Mouse (Mus musculus) v-Abl transformed pro-B cells (cell line): ENCODE results near the gene H1f0.

Experiments
- in situ Hi-C, 2 experiments: fragments of 400-800 bp; cut with MboI; formaldehyde crosslinking; loops; one replicate each; pipeline ENCODE4 v1.15.1; 2025; ENCODE audit not compliant: unreplicated experiment in 2 of 2

Gene H1f0

DNA sequence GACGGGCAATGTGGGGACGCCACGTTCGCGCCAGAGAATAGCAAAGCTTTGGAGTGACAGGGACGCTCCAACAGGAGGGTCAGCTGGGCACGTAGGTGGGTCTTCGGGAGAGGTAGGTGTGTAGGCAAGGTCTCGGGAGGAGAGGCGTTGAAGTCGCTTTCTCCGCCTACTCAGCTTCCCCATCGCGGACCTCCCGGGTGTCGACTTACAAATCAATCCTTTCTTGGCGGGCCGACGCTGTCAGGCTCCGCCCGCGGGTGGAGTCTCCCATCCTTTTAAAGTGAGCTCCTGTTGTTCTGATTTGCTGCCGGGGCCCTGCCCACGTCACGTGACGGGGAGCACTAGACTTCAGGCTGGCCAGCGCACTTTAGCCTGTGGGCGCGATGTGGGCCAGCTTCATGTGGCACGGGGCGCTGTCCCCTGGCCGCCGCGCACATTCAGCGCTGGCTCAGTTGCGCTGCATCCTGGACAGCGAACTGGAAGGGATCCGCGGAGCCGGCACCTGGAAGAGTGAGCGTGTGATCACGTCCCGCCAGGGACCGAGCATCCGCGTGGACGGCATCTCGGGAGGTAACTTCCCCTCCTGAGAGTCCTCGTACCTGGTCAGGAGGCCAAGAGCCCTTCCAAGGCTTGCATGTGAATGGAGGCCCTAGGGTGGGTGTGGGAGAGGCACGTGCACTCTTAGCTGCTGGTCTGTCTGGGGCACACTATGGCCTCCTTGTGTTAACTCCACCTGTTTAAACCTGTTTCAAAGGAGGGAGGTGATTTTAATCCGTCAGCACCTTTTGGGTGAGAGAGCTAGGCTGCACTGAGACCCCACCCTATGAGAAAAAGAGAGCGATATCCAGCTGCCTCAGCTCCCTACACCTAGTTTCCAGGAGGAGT, 2.5 kb downstream of the H1f0 start:
- in situ Hi-C loops: loop anchor here in 1 of 2 experiments (10.0 kb wide), 1 partner anchor 114 kb away; the partner anchor contains the start of genes 1700088E04Rik and Polr2f

DNA sequence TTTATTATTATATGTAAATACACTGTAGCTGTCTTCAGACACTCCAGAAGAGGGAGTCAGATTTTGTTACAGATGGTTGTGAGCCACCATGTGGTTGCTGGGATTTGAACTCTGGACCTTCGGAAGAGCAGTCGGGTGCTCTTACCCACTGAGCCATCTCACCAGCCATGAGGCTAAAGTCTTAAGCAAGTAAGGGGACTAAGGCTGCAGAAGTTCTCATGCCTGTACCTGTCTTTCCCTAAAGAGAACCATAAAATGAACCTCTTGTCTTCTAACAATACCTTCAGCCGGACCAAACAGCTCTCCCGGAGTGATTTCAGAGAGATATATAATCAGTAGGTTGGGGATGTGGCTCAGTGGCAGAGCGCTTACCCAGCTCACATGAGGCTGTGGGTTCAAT, 3.7 kb downstream of the H1f0 start:
- in situ Hi-C loops: loop anchor here in 1 of 2 experiments (10.0 kb wide), 1 partner anchor 113 kb away; the partner anchor contains the start of genes 1700088E04Rik and Polr2f

DNA sequence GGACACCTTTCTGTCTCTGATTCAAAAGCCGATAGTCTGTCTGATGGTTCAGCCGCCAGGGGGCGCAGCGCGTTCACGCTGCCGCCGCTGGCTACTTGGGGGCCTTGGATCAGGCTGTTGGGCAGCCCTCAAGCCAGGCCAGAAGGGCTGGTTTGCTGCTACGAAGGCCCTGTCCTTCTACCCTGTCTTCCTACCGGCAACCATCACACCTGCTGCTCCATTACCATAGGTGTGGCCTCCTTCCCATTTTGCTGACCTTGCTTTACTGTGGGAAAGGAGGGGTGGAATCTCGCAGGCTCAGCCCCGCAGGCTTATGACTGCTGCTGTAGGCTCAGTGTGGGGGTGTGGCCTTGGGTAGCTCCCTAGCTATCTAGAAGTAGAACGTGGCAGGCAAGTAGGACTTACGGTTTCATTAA, 9.7 kb downstream of the H1f0 start:
- in situ Hi-C loops: loop anchor here (5.0 to 10.0 kb wide), 3 partner anchors 34 to 121 kb away; partner anchors contain the start of genes 1700088E04Rik (in 1 of the 2) and Polr2f (in 1 of the 2)

DNA sequence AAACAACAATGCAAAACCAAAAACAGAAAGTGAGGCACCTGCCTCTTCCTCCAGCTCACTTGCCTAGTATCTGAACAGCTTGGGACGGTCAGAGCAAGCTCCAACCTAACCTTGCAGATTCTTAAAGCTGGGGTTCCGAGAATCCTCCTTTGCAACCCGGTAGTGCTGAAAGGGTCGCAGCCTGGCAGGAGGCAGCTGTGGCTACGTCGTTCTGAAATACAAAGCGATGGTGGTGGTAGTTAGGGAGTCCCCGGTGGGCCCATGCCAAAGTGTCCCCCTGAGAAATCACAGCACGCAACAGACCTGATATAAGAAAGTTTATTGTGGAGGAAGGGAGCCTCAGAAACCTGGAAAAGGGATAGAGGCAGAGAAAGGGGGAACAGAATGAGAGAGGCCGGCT, 10.1 kb downstream of the H1f0 start:
- in situ Hi-C loops: loop anchor here (5.0 to 10.0 kb wide), 3 partner anchors 34 to 121 kb away; partner anchors contain the start of genes 1700088E04Rik (in 1 of the 2) and Polr2f (in 1 of the 2)

DNA sequence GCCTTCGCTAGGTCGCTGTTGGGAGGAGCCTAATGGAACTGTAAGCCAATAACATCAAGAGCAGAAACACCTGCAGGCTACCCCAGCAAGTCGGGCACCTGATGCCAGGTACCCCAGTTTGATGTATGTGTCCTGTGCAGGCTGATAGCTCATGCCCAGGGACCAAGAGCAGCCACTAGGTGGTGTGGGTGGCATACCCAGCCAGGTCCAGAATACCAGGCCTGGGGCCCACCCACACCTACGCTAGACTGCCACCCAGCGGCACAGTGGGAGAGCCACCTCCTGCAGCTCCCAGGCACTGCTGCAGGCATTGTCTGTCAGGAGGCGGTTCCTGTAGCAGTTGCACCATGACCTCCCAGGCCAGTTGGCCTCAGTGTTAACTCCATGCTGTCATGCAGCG, 10.6 kb downstream of the H1f0 start:
- in situ Hi-C loops: loop anchor here (5.0 to 10.0 kb wide), 3 partner anchors 33 to 122 kb away; partner anchors contain the start of genes 1700088E04Rik (in 1 of the 2) and Polr2f (in 1 of the 2)

DNA sequence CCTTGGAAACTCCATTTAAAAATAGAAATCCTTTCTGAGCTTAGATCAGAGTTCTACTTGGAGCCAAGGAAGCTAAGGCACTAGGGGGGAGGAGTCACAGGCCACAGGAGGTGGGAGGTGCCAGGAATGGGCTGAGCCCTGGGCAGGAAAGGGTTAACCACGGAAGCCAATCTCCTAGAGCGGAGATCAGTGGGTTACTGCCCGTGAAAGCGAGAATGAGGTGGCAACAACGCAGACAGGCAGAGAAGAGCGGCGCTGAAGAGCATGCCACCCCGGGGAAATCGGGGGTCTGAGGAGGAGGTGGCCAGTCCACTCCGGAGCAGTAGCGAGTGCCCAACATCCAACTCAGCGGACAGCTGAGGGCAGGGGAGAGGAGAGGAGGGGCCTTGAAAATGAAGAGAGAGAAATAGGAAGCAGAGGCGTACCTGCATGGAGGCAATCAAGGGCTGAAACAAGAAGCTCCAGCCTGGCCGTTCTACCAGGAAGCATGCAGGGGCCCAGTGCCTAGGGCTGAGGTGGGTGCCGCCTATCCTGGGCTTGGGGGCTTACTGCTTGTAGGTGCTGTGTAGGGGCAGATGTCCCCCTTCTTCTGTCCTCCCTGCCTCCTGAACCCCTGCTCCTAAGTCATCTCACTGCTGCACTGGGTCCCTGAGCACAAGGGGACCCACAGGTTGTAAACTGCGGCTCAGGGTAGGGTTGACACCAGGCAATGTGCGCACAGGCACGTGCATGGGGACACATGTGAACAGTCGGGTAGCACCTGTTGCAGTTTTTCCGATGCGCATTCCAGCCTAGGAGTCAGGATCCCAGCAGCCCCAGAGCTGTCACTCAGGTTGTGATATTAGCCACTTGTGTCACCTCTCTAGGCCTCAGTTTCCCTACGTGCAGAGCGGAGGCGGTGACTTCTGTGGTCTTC, 12.5 kb downstream of the H1f0 start:
- in situ Hi-C loops: no loop called here

DNA sequence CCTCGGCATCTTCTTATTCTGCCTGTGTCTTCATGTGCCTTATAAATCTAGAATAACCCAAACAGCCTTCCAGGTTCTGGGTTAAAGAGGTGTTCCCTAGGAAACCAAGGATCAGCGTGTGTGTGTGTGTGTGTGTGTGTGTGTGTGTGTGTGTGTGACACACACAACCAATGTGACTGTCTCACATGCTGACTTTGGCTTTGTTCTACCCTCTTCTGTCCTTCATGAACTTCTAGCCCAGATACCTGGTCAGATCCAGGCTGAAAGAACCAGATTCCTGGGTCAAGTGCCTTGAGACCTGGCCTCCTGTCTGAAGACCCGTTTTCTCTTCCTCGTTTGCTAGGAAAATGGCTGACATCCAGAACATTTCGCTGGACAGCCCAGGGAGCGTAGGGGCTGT, 13.3 kb downstream of the H1f0 start, which contains the start of gene Galr3:
Galr3 (plus strand) TSS at position 301 of the 400 bp plus-strand sequence.
- in situ Hi-C loops: no loop called here

DNA sequence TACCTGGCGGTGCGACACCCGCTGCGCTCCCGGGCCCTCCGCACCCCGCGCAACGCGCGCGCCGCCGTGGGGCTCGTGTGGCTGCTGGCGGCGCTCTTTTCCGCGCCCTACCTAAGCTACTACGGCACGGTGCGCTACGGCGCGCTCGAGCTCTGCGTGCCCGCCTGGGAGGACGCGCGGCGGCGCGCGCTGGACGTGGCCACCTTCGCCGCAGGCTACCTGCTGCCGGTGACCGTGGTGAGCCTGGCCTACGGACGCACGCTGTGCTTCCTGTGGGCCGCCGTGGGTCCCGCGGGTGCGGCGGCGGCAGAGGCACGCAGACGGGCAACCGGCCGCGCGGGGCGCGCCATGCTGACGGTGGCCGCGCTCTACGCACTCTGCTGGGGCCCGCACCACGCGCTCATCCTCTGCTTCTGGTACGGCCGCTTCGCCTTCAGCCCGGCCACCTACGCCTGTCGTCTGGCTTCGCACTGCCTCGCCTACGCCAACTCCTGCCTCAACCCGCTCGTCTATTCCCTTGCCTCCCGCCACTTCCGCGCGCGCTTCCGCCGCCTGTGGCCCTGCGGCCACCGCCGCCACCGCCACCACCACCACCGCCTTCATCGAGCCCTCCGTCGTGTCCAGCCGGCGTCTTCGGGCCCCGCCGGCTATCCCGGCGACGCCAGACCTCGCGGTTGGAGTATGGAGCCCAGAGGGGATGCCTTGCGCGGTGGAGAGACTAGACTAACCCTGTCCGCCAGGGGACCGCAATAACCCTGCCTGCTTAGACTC, 14.7 kb downstream of the H1f0 start:
- in situ Hi-C loops: no loop called here

DNA sequence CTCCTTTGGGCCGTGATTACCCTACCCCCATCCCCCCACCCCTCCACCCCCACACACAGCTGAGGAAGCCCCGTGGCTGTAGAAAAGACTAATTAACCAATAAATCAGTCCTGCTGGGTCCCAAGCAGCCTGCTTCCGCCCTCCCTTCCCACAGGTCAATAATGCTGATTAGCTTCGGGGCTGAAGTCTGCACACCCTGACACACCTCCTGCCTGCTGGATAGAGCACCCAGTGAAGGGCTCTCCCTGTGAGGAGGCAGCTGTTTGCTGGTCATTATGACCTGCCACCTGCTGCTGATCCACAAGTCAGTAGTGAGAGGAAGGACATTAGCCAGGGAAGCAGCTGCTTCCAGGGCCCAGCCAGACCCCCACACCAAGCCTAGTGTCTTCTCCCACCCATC, 16.6 kb downstream of the H1f0 start:
- in situ Hi-C loops: no loop called here

DNA sequence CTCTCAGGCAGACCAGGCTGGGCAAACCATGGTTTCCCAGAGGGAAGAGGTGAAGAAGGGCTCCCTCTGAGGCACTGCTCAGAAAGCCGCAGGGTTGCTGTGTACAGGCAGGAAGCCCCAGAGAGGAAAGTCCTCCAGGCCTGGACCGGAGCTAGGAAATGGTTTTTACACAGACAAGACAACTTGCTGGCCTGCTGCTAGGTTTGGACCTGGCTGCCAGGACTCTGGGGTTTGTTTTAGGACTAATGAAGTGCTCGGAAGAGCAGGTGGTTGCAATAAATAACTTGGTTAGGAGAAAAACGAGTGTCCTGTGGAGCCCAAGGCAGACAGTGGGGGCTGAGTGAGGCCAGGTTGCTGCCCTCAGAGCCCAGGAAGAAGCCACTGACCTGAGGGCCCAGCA, 19.9 kb downstream of the H1f0 start:
- in situ Hi-C loops: no loop called here

DNA sequence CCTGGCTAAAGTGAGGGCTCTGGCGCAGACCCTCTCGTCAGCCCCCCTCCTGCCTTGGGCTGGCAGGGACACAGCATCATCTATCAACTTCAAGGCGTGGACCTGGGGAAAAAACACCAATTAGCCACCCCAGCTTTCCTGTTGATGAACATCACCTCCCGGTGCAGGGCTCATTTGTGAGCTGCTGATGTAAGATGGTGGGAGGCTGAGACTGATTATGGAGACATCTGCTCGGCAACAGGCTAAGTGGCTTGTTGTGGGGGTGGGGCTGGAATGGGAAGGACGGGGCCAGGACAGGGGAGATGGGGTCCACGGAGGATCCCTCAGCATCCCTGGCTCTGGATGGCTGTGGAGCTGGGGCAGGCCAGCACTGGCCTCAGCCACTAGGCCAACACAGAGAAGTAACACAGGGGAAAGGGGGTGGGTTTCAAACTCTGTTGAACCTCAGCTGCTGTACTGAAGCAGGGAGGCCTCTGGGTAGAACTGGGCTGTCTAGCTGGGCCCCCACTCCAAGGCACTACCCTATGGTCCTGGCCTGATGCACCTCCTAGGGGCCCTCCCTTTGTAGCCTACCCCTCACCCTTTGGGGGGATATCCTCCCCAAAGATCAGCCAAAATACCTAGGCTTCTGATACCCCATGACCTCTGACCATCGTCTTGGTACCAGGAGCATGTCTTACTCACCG, 22.1 kb downstream of the H1f0 start:
- in situ Hi-C loops: no loop called here

DNA sequence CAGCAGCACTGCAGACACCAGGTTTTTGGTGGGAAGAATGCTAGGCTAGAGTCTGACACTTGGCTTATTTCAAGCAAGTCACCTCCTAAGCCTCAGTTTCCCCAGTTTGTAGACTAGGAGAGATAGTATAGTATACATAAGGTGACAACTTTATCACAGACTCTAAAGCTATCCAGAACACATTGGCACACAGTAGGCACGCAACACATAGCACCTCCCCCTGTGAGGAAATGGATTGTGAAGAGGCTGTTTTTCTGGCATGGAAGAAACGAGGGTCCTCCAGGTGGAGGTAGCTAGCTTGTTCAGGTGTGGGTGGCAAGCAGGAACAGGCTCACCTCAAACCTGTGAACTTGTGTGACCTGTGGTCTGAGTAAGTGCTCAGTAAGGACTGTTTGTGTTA, 22.7 kb downstream of the H1f0 start:
- in situ Hi-C loops: no loop called here

DNA sequence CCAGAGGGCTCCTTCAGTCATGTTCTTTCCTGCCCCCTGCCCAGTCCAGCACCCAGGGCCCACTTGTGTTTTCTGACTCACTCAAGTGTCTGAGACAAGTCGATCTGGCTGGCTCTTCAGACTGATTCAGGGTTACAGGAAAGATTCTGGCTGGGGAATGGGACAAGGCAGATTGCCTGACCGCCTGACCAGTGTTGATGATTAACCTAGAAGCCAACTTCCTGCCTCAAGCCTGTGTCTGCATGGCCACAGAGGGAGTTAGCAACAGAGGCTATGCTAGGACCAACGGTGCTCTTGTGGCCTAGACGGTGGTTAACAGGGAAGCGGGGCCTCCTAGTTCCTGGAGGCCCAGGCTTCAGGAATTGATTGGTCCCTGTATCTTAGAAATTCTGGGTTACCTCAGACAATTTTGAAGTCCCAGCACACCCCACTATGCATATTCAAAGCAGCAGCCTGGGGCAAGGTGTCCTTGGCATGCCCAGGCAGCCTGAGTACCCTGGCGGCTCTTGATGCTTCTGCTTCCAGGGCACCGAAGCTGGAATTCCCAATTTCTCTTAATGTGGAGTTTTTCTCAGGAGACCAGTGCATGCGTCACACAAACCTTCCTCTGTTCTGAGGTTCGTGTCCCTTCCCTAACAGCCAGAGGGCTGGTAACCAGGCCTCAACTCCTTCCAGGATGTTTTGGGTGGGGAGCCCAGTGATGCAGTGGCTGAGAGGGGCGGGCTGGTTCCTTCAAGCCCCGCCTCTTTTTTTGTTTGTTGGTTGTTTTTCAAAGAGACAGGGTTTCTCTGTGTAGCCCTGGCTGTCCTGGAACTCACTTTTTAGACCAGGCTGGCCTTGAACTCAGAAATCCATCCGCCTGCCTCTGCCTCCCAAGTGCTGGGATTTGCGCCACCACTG, 23.5 kb downstream of the H1f0 start:
- in situ Hi-C loops: no loop called here

DNA sequence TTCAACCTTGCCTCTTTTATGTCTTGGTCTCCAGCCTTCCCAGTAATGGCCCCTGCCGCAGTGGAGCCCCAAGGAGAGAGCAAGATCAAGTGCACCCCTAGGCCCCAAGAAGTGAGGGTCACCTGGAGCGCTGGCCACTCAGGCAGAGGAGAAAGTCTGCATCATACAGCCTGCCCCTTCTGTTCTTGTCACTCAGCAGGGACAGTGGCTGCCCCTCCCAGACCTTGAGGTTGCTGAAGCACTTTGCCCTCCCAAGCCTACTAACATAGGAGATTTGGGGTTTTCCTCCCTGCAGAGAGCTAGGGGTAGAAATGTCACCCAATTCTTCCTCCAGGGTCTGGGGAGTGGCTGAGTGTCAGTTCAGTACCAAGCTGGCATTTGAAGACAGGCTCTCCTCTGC, 24.1 kb downstream of the H1f0 start:
- in situ Hi-C loops: no loop called here

DNA sequence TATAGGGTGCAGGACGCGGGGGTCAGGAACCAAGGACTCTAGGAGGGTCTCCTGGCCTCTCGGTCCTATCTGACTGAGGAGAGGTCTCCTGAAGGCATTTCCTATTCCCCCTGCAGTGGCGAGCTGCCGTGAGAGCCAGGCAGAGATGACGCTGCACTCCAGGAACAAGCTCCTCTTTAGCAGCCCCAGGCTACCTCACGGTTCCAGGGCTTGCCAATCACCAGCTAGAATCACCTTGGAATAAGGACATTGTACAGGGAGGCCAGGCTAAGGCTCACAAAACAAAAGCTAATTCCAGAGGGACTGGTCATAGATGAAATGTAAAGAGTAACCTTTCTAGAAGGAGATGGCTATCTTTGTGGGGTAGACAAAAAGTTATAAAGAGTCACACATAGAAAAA, 28.4 kb downstream of the H1f0 start:
- in situ Hi-C loops: no loop called here

DNA sequence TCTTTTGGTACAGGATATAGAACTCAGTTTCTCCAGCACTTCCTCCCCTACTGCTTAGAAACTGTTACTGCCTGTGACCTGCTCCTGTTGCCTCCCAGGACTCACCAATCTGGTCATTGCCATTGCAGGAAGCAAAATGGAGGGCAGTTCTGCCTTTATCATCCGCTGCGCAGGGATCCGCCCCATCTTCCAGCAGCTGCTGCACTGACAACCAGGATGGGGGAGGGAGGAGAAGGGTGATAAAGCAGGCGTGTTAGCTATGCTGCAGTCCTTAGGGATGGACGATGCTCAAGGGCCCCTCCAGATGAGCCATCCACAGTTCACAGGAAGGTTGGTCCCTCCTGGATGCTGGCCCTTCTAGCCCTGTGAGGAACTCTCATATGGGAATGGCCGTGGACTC, 29.6 kb downstream of the H1f0 start:
- in situ Hi-C loops: no loop called here

DNA sequence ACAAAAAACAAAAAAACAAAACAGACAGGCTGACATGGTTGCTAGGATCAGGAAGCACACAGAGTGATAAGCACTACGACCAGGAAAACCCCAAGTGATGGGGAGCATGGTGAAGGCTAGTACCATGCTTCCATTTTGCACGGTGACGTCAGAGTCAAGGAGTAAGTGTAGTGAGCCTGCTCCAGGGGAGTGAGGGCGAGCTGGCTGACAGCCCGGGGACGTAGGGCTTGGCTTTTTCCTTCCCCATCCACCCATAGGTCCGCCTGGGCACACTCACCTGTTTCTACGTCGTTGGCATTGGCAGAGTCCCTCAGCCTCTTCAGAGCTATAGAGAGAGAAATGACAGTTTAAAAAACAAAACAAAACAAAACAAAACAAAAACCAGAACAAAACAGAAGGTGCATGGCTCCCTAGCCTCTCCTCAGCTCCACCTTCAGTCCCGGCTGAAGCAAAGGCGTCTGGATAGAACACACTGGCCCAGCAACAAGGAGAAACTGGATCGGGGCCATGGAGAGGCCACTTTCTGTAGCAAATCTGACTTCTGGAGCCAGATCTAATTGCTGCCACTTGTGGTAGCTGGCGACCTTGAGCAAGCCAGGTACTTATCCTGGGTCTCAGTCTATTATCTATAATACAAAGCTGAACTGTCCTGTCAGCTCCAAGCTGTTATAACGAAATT, 32.8 kb downstream of the H1f0 start:
- in situ Hi-C loops: no loop called here
